Mouse (Mus musculus) embryonic fibroblast, embryonic 13.5 days (primary cell): Measurements from ENCODE around the gene Foxb1.

Experiments used
- CTCF ChIP-seq: IDR thresholded peaks from 2 replicates; pipeline ENCODE4 v1.5.1; 2011; ENCODE audit warnings: mild to moderate bottlenecking, control low read depth, low read length, moderate library complexity, borderline replicate concordance; ENCODE audit not compliant: insufficient read depth
- POLR2A ChIP-seq: IDR thresholded peaks from 2 replicates; pipeline ENCODE4 v1.6.1; 2011; ENCODE audit warnings: low read depth, mild to moderate bottlenecking, control low read depth, low read length, moderate library complexity

GRCm38 (mm10) chr9:69760371-69761301 lies at the start of gene Foxb1:
- TF ChIP-seq POLR2A, result no peak
- TF ChIP-seq CTCF, result no peak
